Mouse (Mus musculus) intestine, postnatal 0 days (tissue): ENCODE data around the gene Rnf123. TPM values are rescaled to one million over a fixed set of nuclear protein-coding genes. Genes with fewer than 3 reads are reported as not detected.

ENCODE experiments used
- ATAC-seq: fragments of 200-750 bp; cut with Nextera tagmentation; 2 replicates; pipeline ENCODE4 v1.8.0; 2017; ENCODE audit warnings: mild to moderate bottlenecking, moderate TSS enrichment, moderate library complexity
- H3K27ac ChIP-seq: fragments of 300-500 bp; sonication (generic); 2 replicates; pipeline ENCODE4 v1.5.1; 2014; ENCODE audit warnings: mild to moderate bottlenecking, low read depth, low read length, moderate library complexity
- H3K27me3 ChIP-seq: fragments of 300-500 bp; sonication (generic); replicated peaks from 2 replicates; pipeline ENCODE4 v1.6.1; 2014; ENCODE audit warnings: low read length, mixed read lengths; ENCODE audit not compliant: control insufficient read depth, insufficient read depth
- H3K36me3 ChIP-seq: fragments of 300-500 bp; sonication (generic); 2 replicates; pipeline ENCODE4 v1.6.1; 2014; ENCODE audit warnings: mild to moderate bottlenecking, moderate library complexity; ENCODE audit not compliant: control insufficient read depth, insufficient read depth
- H3K4me1 ChIP-seq: fragments of 300-500 bp; sonication (generic); replicated peaks from 2 replicates; pipeline ENCODE4 v1.6.1; 2014; ENCODE audit warnings: antibody characterized with exemption, low read length, mixed read lengths; ENCODE audit not compliant: control insufficient read depth, insufficient read depth
- H3K4me2 ChIP-seq: fragments of 300-500 bp; sonication (generic); replicated peaks from 2 replicates; pipeline ENCODE4 v1.6.1; 2014; ENCODE audit warnings: low read depth, mild to moderate bottlenecking, moderate library complexity
- H3K4me3 ChIP-seq: fragments of 300-500 bp; sonication (generic); 2 replicates; pipeline ENCODE4 v1.5.1; 2014; ENCODE audit warnings: low read depth, low read length
- H3K9ac ChIP-seq: fragments of 300-500 bp; sonication (generic); 2 replicates; pipeline ENCODE4 v1.6.1; 2014; ENCODE audit warnings: mild to moderate bottlenecking, low read depth, low read length
- H3K9me3 ChIP-seq: fragments of 300-500 bp; sonication (generic); 2 replicates; pipeline ENCODE4 v1.6.1; 2016; ENCODE audit warnings: mixed run types; ENCODE audit not compliant: control insufficient read depth
- CTCF ChIP-seq: sonication (generic); IDR thresholded peaks from 2 replicates; pipeline ENCODE4 v1.5.1; 2016; ENCODE audit warnings: low read depth, mild to moderate bottlenecking, control low read depth, antibody characterized with exemption, moderate library complexity
- WGBS: fragments of 180-500 bp; shearing (Covaris S2); extraction: QIAGEN DNeasy Blood & Tissue Kit; methylation state at CpG from one replicate; pipeline ENCODE4 v1.1.7; 2014; 5-methylcytosine and 5-hydroxymethylcytosine counted together
- microRNA-seq: library from miRNA; unstranded; fragments of <30 nt; microRNA quantifications from one replicate; pipeline ENCODE4, GENCODE M21; 2016
- polyA plus RNA-seq: library from polyadenylated mRNA; unstranded; fragments of >200 nt; fragmentation: Nextera tagmentation; extraction: Ambion mirVana; gene quantifications from 2 replicates; pipeline ENCODE4 v1.2.1, GENCODE M21; 2015

The Rnf123 gene
- polyA plus RNA-seq, 1 experiment from 2014 or later: 18.2 TPM

DNA sequence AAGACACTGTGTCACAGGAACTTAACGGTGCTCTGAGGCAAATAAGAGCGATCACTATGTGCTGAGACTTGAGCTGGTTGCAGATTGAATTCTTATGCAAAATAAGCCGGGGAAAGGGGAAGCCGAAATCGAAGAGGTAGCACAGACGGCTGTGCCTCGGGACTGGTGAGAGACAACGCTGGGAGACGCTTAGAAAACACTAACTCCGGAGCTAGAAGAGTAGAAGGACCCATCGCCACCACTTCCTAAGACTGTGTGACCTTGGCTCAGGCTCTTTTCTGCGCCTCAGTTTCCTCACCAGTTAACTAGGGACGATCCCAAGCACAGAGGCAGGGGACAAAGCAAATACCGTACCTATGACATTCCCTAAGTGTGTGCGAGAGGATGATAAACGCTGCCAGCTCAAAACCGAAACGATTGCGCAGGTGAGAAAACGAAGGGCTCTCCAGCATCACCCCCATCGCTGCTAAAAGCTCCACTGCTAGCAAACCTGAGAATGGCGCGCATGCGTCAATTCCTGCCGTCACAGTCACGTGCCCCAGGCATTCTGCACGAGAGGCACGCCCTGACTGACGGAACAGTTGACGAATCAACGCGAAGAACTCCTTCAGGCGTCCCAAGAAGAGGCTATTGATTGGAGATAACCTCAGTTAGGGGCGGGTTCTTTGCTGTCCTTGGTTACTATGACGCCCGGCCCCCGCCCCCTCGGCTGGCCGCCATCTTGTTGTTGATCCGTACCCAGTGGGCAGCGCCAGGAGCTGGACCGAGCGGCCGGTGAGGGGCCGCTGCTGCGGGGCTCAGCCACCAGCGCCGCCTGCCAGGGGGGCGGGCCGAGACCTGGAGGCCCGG lies 81.0 kb downstream of the Rnf123 start, which contains the start of gene Ip6k1:
Gene Ip6k1, plus strand, starts transcription at position 580 of the 849 bp plus-strand sequence.
- H3K4me2 ChIP-seq: peak within 1 kb of the TSS; percentile 95
- WGBS: under 1% methylated on average over 51 of the region's 51 CpGs
- peak; percentile 98 for ATAC-seq
- H3K27ac ChIP-seq: peak within 1 kb of the TSS; percentile 96
- H3K4me1 ChIP-seq: 0 out of 2 replicates have a peak, but pooled peaks cover 6% of the 10 kb centered on the region
- H3K4me3 ChIP-seq: peak within 1 kb of the TSS; percentile 100
- no peaks in the 10 kb centered on the region for H3K9me3 ChIP-seq
- TF ChIP-seq CTCF: no peak
- no peaks in the 10 kb centered on the region for H3K27me3 ChIP-seq
- no peaks in the 10 kb centered on the region for H3K36me3 ChIP-seq
- H3K9ac ChIP-seq: peak within 1 kb of the TSS; percentile 100

Small RNAs within 50 kb of the gene (microRNA-seq; reads per million reads assigned to microRNA genes)
- gene Gm47303 (not detected), gene Mir7088 (not detected)

Other genes with a start within 250 kb of the Rnf123 start
- 21.1 and 26.2 TPM in 2 replicates for gene Rbm6, start 210.1 kb downstream of the Rnf123 start, polyA plus RNA-seq
- gene Mon1a, start 195.2 kb downstream of the Rnf123 start, polyA plus RNA-seq: 31.6 and 34.7 TPM in 2 replicates
- 7.1 and 8.8 TPM in 2 replicates for gene Mst1r, start 176.5 kb downstream of the Rnf123 start, polyA plus RNA-seq
- not detected in 2 replicates for gene Actl11, start 154.9 kb downstream of the Rnf123 start, polyA plus RNA-seq
- 0.37 and 0.42 TPM in 2 replicates for gene Camkv, start 147.7 kb downstream of the Rnf123 start, polyA plus RNA-seq
- gene Traip, start 133.2 kb downstream of the Rnf123 start, polyA plus RNA-seq: 3.2 and 3.7 TPM in 2 replicates
- gene Uba7, start 107.8 kb downstream of the Rnf123 start, polyA plus RNA-seq: 43.8 and 50.6 TPM in 2 replicates
- 0.39 and 0.88 TPM in 2 replicates for gene Gm20661, start 100.3 kb downstream of the Rnf123 start, polyA plus RNA-seq
- gene Inka1, start 97.5 kb downstream of the Rnf123 start, polyA plus RNA-seq: 17.3 and 19.4 TPM in 2 replicates
- gene Cdhr4, start 90.8 kb downstream of the Rnf123 start, polyA plus RNA-seq: 1.6 and 2.0 TPM in 2 replicates
- gene Gm20662, start 87.0 kb downstream of the Rnf123 start, polyA plus RNA-seq: 0.43 TPM in 1 of 2 replicates, not detected in the other
- gene Ip6k1, start 80.8 kb downstream of the Rnf123 start, polyA plus RNA-seq: 27.9 and 30.5 TPM in 2 replicates
- 146 and 154 TPM in 2 replicates for gene Gmppb, start 34.1 kb downstream of the Rnf123 start, polyA plus RNA-seq
- 4.4 and 4.8 TPM in 2 replicates for gene Amigo3, start 30.2 kb downstream of the Rnf123 start, polyA plus RNA-seq
- gene Mst1, start 2.9 kb downstream of the Rnf123 start, polyA plus RNA-seq: 0.78 and 0.84 TPM in 2 replicates
- 82.6 and 98.4 TPM in 2 replicates for gene Apeh, start 11.3 kb upstream of the Rnf123 start, polyA plus RNA-seq
- 1.6 and 1.9 TPM in 2 replicates for gene Bsn, start 107.0 kb upstream of the Rnf123 start, polyA plus RNA-seq
- 42.9 and 44.6 TPM in 2 replicates for gene Dag1, start 180.6 kb upstream of the Rnf123 start, polyA plus RNA-seq
- 12.4 and 15.6 TPM in 2 replicates for gene Nicn1, start 207.1 kb upstream of the Rnf123 start, polyA plus RNA-seq
- 4.5 and 4.8 TPM in 2 replicates for gene Amt, start 213.5 kb upstream of the Rnf123 start, polyA plus RNA-seq
- 313 and 315 TPM in 2 replicates for gene Rhoa, start 222.8 kb upstream of the Rnf123 start, polyA plus RNA-seq
- gene Tcta, start 222.8 kb upstream of the Rnf123 start, polyA plus RNA-seq: 48.6 and 50.4 TPM in 2 replicates